Mouse (Mus musculus) stomach, embryonic 15.5 days (tissue): ENCODE data around the gene Pou3f1. TPM values are rescaled to one million over a fixed set of nuclear protein-coding genes. Genes with fewer than 3 reads are reported as not detected.

ENCODE experiments used
- ATAC-seq: fragments of 200-750 bp; cut with Nextera tagmentation; 2 replicates; pipeline ENCODE4 v1.8.0; 2017; ENCODE audit warnings: low read depth, moderate number of reproducible peaks, moderate TSS enrichment; ENCODE audit not compliant: insufficient read depth, low FRiP score
- H3K27ac ChIP-seq: fragments of 300-500 bp; sonication (generic); 2 replicates; pipeline ENCODE4 v1.5.1; 2015; ENCODE audit warnings: mild to moderate bottlenecking, inconsistent platforms
- H3K27me3 ChIP-seq: fragments of 300-500 bp; sonication (generic); replicated peaks from 2 replicates; pipeline ENCODE4 v1.6.1; 2015; ENCODE audit warnings: inconsistent platforms
- H3K36me3 ChIP-seq: fragments of 300-500 bp; sonication (generic); 2 replicates; pipeline ENCODE4 v1.6.1; 2015; ENCODE audit warnings: inconsistent platforms
- H3K4me1 ChIP-seq: fragments of 300-500 bp; sonication (generic); 2 replicates; pipeline ENCODE4 v1.6.1; 2015; ENCODE audit warnings: inconsistent platforms
- H3K4me2 ChIP-seq: fragments of 300-500 bp; sonication (generic); 2 replicates; pipeline ENCODE4 v1.6.1; 2015; ENCODE audit warnings: mild to moderate bottlenecking, inconsistent platforms
- H3K4me3 ChIP-seq: fragments of 300-500 bp; sonication (generic); replicated peaks from 2 replicates; pipeline ENCODE4 v1.5.1; 2015; ENCODE audit warnings: inconsistent platforms
- H3K9ac ChIP-seq: fragments of 300-500 bp; sonication (generic); 2 replicates; pipeline ENCODE4 v1.6.1; 2015; ENCODE audit warnings: inconsistent platforms
- H3K9me3 ChIP-seq: fragments of 300-500 bp; sonication (generic); 2 replicates; pipeline ENCODE4 v1.6.1; 2016; ENCODE audit warnings: inconsistent platforms
- WGBS: fragments of 180-500 bp; shearing (Covaris S2); methylation state at CpG from one replicate; pipeline ENCODE4 v1.1.7; 2015; 5-methylcytosine and 5-hydroxymethylcytosine counted together
- polyA plus RNA-seq: library from polyadenylated mRNA; unstranded; fragments of >200 nt; fragmentation: Nextera tagmentation; extraction: Ambion mirVana; gene quantifications from 2 replicates; pipeline ENCODE4 v1.2.1, GENCODE M21; 2015

Pou3f1 gene
- polyA plus RNA-seq, 1 experiment from 2014 or later: 0.14 TPM

- Histone ChIP-seq H3K27me3 (no peaks in the 10 kb centered on the region), H3K9me3 (no peaks in the 10 kb centered on the region), H3K36me3 (no peaks in the 10 kb centered on the region), H3K4me3 (no peak overlapping the region), H3K9ac (no peak overlapping the region), H3K27ac (no peak overlapping the region), H3K4me2 (no peak overlapping the region), H3K4me1 (no peaks in the 10 kb centered on the region; the same call in 1 of the 2 replicates)
- 28% methylated on average over 7 of the region's 7 CpGs for WGBS
- ATAC-seq: no peak
These were observed 32.5 kb upstream of the Pou3f1 start for GRCm38 (mm10) chr4:124624111-124624581.

DNA sequence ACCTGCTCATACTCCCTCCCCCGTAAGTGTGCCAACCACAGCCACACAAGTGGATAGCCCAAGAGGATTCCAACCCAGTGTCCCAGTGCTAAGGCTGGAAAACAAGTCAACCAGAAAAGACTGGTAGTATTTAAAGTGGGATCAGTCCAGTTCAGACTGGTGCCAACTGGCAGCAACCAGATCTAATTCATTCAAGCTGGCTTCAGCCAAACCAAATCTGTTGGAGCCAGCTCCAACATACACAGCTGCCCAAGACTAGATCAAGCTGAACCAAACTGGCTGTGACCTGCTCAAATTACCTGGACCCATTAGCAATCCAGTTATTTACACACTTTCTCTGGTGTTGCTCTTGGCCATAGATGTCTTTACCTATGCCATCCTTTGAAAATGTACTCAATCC is 29.8 kb upstream of the Pou3f1 start:
- no peak overlapping the region for H3K9ac ChIP-seq
- H3K4me1 ChIP-seq: no peaks in the 10 kb centered on the region; the same call in 1 of the 2 replicates
- WGBS: 67% methylated on average over 1 of the region's 1 CpGs
- no peaks in the 10 kb centered on the region for H3K27me3 ChIP-seq
- H3K4me2 ChIP-seq: no peak overlapping the region
- H3K9me3 ChIP-seq: no peaks in the 10 kb centered on the region
- no peaks in the 10 kb centered on the region for H3K36me3 ChIP-seq
- ATAC-seq: no peak
- no peak overlapping the region for H3K27ac ChIP-seq
- no peak overlapping the region for H3K4me3 ChIP-seq

DNA sequence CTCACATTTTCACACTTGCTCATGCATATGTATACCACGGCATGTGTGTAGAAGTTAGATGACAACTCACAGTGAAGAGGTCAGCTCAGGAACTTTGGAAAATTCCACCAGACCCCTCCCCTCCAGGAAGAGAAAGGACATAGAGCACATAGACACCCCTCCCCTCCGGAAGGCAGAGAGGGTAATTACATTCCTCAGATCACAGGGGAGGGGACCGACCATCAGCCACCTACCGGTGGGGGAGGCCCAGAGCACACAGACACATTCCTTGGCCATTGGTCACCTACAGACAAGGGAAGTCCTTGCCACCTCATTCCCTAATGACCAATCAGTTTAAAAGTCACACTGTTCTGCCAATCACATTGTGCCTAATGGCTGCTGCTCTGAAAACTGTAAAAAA is 25.2 kb upstream of the Pou3f1 start:
- H3K27me3 ChIP-seq: peaks cover 5% of the 10 kb centered on the region; the same call in 1 of the 2 replicates
- 37% methylated on average over 4 of the region's 4 CpGs for WGBS
- ATAC-seq: no peak

GRCm38 (mm10) chr4:124632856-124633255 is 23.8 kb upstream of the Pou3f1 start:
- no peak overlapping the region for H3K9ac ChIP-seq
- H3K4me1 ChIP-seq: no peaks in the 10 kb centered on the region
- no peak overlapping the region for H3K4me2 ChIP-seq
- H3K27ac ChIP-seq: no peak overlapping the region
- peaks cover 5% of the 10 kb centered on the region; the same call in 1 of the 2 replicates for H3K27me3 ChIP-seq
- ATAC-seq: no peak
- no peaks in the 10 kb centered on the region for H3K36me3 ChIP-seq
- no peak overlapping the region for H3K4me3 ChIP-seq
- 70% methylated on average over 10 of the region's 10 CpGs for WGBS
- no peaks in the 10 kb centered on the region for H3K9me3 ChIP-seq

More for the DNA sequence above, 25.2 kb upstream of the Pou3f1 start:
- Histone ChIP-seq H3K9ac (no peak overlapping the region), H3K4me3 (no peak overlapping the region), H3K36me3 (no peaks in the 10 kb centered on the region), H3K9me3 (no peaks in the 10 kb centered on the region), H3K4me2 (no peak overlapping the region), H3K27ac (no peak overlapping the region), H3K4me1 (no peaks in the 10 kb centered on the region)

- Histone ChIP-seq H3K27ac (no peak overlapping the region), H3K9ac (no peak overlapping the region), H3K9me3 (no peaks in the 10 kb centered on the region), H3K4me3 (no peak overlapping the region), H3K27me3 (peaks cover 6% of the 10 kb centered on the region; the same call in 1 of the 2 replicates), H3K36me3 (no peaks in the 10 kb centered on the region), H3K4me1 (no peaks in the 10 kb centered on the region), H3K4me2 (no peak overlapping the region)
- WGBS: 3% methylated on average over 9 of the region's 9 CpGs
- no peak; the same call in 1 of the 2 replicates for ATAC-seq
These were observed 23.3 kb upstream of the Pou3f1 start for GRCm38 (mm10) chr4:124633281-124633680.

DNA sequence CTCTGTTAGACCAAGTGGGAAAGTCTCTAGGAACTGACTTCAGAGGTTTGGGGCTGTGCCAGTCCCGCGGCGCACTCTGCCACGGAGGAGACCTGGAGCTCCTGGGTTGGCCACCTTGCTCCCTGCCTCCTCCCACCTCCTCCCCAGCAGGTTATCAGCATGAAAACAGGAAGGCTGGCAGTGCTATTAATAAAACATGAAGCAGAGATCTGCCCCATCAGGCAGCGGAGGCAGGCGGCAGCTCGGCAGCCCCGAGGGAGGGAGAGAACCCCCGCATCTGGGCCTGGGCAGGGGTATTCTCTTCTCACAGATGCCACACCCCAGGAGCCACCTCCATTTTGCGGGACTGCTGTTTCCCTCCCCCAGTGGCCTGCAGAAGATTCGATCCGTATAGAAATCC is 16.9 kb upstream of the Pou3f1 start:
- Histone ChIP-seq H3K9ac (no peak overlapping the region), H3K4me2 (no peak overlapping the region), H3K4me3 (no peak overlapping the region), H3K27ac (no peak overlapping the region), H3K36me3 (no peaks in the 10 kb centered on the region), H3K27me3 (peaks cover 26% of the 10 kb centered on the region), H3K4me1 (no peaks in the 10 kb centered on the region), H3K9me3 (no peaks in the 10 kb centered on the region)
- no peak for ATAC-seq
- 25% methylated on average over 12 of the region's 12 CpGs for WGBS

DNA sequence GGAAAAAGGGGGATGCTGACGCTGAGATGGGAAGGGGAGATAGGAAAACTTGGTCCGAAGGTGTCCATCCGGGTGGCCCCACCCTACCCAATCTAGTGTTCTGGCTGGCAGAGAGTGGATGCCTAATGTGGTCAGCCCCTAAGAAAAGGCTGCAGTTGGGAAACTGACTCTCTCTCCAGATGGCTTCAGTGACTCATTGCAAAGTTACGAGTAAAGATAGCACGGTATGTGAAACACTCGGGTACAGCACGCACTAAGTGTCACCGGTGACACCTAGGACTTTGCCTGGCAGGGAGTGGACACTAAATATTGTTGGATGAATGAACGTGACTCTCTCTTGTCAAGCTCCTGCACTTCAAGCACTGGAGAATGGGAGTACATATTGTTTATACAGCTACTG is 12.7 kb upstream of the Pou3f1 start:
- no peak for ATAC-seq
- Histone ChIP-seq H3K9ac (no peak overlapping the region), H3K4me3 (no peak overlapping the region), H3K36me3 (no peaks in the 10 kb centered on the region), H3K4me2 (no peak overlapping the region), H3K4me1 (no peaks in the 10 kb centered on the region), H3K27me3 (peaks cover 21% of the 10 kb centered on the region), H3K9me3 (no peaks in the 10 kb centered on the region), H3K27ac (no peak overlapping the region)
- 88% methylated on average over 9 of the region's 9 CpGs for WGBS

DNA sequence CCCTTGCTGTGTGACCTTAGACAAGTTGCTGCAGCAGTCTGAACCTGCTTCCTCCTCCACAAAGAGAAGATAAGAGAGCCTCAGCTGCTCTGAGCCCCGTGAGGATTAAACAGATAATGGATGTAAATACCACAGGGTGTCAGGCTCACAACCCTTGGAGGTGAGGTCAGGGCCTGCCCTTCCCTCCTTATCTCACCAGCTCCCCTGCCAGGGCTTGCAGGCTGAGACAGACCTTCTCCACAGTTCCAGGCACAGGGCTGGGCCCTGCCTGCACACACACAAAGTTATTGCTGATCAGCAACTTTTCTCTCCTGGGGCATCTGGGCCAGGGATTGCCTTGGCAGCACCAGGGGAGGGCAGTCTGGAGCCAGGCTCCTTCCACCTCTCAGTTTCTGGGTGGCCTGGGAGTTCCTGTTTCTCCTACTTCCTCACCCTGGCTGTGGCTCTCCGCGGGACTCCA is 11.6 kb upstream of the Pou3f1 start:
- H3K4me2 ChIP-seq: no peak overlapping the region
- peaks cover 19% of the 10 kb centered on the region for H3K27me3 ChIP-seq
- no peaks in the 10 kb centered on the region for H3K9me3 ChIP-seq
- H3K27ac ChIP-seq: no peak overlapping the region
- no peak overlapping the region for H3K4me3 ChIP-seq
- no peak overlapping the region for H3K9ac ChIP-seq
- ATAC-seq: peak; percentile 82
- H3K4me1 ChIP-seq: no peaks in the 10 kb centered on the region
- WGBS: 29% methylated on average over 3 of the region's 3 CpGs
- no peaks in the 10 kb centered on the region for H3K36me3 ChIP-seq

GRCm38 (mm10) chr4:124646591-124646990 is 10.0 kb upstream of the Pou3f1 start:
- no peaks in the 10 kb centered on the region for H3K36me3 ChIP-seq
- H3K4me2 ChIP-seq: peak overlapping the region; percentile 23; the same call in 1 of the 2 replicates
- no peak overlapping the region for H3K9ac ChIP-seq
- WGBS: 12% methylated on average over 8 of the region's 8 CpGs
- peaks cover 8% of the 10 kb centered on the region; the same call in 1 of the 2 replicates for H3K27me3 ChIP-seq
- ATAC-seq: no peak
- no peak overlapping the region for H3K4me3 ChIP-seq
- no peaks in the 10 kb centered on the region for H3K4me1 ChIP-seq
- H3K9me3 ChIP-seq: no peaks in the 10 kb centered on the region
- no peak overlapping the region for H3K27ac ChIP-seq

DNA sequence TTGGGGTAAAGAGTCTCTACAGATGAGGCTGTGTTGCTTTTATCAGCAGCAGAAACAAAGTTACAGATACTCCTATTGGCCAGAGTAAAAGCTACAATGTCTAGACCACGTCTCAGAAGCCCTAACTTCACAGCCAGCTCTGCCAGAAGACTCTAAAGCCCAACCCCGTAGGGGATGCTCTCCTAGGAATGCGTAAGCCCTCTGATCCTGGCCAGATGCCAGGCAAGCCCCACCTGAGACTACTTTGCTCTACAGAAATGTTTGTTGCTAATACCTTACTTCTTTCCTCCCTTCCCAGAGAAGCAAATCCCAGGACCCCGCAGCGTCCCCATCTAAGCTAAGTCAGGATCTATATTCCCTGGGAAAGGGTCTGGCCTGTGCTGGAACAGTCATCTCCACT is 8.7 kb upstream of the Pou3f1 start:
- Histone ChIP-seq H3K4me2 (no peak overlapping the region), H3K27me3 (peaks cover 18% of the 10 kb centered on the region), H3K9me3 (no peaks in the 10 kb centered on the region), H3K9ac (no peak overlapping the region), H3K36me3 (no peaks in the 10 kb centered on the region), H3K27ac (no peak overlapping the region), H3K4me1 (0 out of 2 replicates have a peak, but pooled peaks cover 2% of the 10 kb centered on the region), H3K4me3 (no peak overlapping the region)
- 45% methylated on average over 5 of the region's 5 CpGs for WGBS
- no peak for ATAC-seq

- Histone ChIP-seq H3K9me3 (no peaks in the 10 kb centered on the region), H3K36me3 (no peaks in the 10 kb centered on the region), H3K4me1 (peaks cover 14% of the 10 kb centered on the region), H3K27me3 (peaks cover 65% of the 10 kb centered on the region), H3K4me3 (no peak overlapping the region), H3K27ac (no peak overlapping the region), H3K9ac (no peak overlapping the region), H3K4me2 (no peak overlapping the region)
- 11% methylated on average over 9 of the region's 9 CpGs for WGBS
- ATAC-seq: no peak
These were observed 3.7 kb upstream of the Pou3f1 start for GRCm38 (mm10) chr4:124652886-124653285.

GRCm38 (mm10) chr4:124656854-124657650 is 445 bp downstream of the Pou3f1 start:
- peak overlapping the region; percentile 98 for H3K4me2 ChIP-seq
- H3K4me1 ChIP-seq: peaks cover 32% of the 10 kb centered on the region
- peak; percentile 85 for ATAC-seq
- H3K9ac ChIP-seq: no peak overlapping the region
- under 1% methylated on average over 81 of the region's 92 CpGs for WGBS
- H3K4me3 ChIP-seq: peak overlapping the region; percentile 63
- no peaks in the 10 kb centered on the region for H3K36me3 ChIP-seq
- H3K27me3 ChIP-seq: peaks cover 91% of the 10 kb centered on the region
- no peaks in the 10 kb centered on the region for H3K9me3 ChIP-seq
- no peak overlapping the region for H3K27ac ChIP-seq
